Mouse (Mus musculus): ENCODE measurements around the gene Nradd. TPM values are rescaled to one million over a fixed set of nuclear protein-coding genes. Genes with fewer than 3 reads are reported as not detected.

The Nradd gene
- polyA plus RNA-seq, 1 experiment from 2014 or later = 49.9 TPM

DNA sequence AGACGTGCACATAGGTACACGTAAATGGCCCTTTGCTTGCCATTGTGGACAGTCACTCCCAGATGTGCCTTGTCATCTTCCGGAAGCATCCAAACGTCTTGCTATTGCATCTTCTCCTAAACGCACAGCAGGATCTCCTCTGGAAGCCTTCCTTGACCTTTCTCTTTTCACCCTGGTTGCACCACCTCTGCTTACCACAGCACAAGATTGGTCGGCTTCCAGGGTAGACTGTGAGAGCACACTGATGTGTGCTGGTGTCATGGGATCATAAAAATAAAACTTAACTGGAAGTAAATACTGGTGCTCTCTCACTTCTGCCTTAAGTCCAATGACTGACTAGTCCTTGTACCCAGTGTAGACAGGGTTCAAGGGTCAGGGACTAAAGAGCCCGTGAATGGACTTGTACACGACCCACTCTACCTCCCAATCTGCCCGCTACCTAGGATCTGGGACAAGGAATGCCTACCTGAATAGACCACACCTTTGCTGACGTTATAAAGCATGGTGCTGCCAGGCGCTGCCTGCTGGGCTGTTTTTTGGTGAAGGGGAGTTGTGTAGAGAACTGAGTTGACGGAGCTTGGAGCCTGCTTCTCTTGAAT is 1.5 kb downstream of the Nradd start:
- Histone ChIP-seq H3K36me3 (peaks cover 53% of the 10 kb centered on the region), H3K9me3 (no peaks in the 10 kb centered on the region), H3K27ac (no peak overlapping the region), H3K4me3 (no peak overlapping the region), H3K27me3 (ENCODE audit: insufficient read depth, poor library complexity, severe bottlenecking) (peaks cover 10% of the 10 kb centered on the region), H3K4me1 (replicated peaks) (peaks cover 28% of the 10 kb centered on the region)
- no peak for DNase-seq (ENCODE audit: low spot score)
- WGBS = 89% methylated on average over 12 of the region's 12 CpGs

DNA sequence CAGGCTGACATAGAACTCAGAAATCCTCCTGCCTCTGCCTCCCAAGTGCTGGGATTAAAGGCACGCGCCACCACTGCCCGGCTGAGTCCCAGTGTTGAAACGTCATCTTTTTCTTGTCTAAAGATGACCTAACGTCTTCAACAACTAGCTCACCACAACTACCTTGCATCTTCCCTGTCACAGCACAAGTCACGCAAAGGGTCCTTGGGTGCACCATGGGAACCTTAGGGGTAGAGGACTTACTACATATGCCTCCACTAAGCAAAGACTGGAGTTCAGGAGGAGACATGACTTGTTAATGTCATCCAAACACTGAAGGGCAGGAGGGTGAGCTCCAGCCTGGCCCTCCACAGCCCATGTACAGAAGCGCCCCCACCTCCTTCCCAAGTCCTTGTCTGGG is 3.6 kb downstream of the Nradd start:
- no peaks in the 10 kb centered on the region for H3K9me3 ChIP-seq
- WGBS = 95% methylated on average over 7 of the region's 7 CpGs
- peaks cover 73% of the 10 kb centered on the region for H3K36me3 ChIP-seq
- no peak overlapping the region for H3K4me3 ChIP-seq
- no peak overlapping the region for H3K27ac ChIP-seq
- peaks cover 4% of the 10 kb centered on the region for H3K27me3 ChIP-seq (ENCODE audit: insufficient read depth, poor library complexity, severe bottlenecking)
- no peak for DNase-seq (ENCODE audit: low spot score)
- peaks cover 28% of the 10 kb centered on the region for H3K4me1 ChIP-seq (replicated peaks)

DNA sequence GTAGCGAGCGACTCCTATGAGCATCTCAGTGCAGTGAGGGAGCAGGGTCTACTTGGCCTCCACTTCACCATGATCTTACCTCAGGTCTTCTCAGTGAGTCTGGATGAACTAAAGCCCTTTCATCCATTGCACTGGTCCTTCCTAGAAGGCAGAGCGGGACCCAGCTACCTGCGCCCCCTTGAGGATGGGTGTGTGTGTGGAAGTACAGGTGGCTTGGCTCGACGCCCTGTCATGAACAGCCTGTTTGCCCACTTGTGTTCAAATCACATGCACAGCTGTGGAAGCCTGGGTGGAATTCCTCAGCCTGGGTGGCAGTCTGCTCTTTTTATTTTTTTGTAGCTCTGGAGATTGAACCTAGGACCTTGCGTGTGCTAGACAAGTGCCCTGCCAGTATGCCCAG is 4.1 kb downstream of the Nradd start:
- H3K36me3 ChIP-seq = peaks cover 78% of the 10 kb centered on the region
- DNase-seq (ENCODE audit: low spot score) = no peak

DNA sequence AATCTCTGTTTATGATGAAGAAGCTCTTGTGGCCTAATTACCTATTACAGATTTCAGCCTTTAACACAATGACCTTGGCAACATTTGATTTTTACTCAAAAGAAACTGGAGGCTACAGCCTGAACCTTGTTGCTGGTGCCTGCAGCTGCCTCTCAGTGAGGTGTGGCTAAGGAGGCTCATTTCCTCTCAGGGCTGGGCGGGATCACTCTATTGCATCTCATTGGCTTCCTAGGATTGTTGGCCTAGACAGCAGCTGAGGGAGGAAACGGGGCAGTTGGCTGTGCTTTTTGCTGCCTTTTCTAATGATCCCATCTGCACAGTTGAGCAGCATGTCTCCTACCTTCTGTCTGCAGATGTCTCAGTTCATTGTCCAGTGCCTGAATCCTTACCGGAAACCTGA is 7.2 kb downstream of the Nradd start:
- H3K9me3 ChIP-seq = no peaks in the 10 kb centered on the region
- no peak overlapping the region for H3K27ac ChIP-seq
- peaks cover 97% of the 10 kb centered on the region for H3K36me3 ChIP-seq
- H3K4me1 ChIP-seq (replicated peaks) = no peaks in the 10 kb centered on the region
- H3K27me3 ChIP-seq (ENCODE audit: insufficient read depth, poor library complexity, severe bottlenecking) = no peaks in the 10 kb centered on the region
- DNase-seq (ENCODE audit: low spot score) = no peak
- 90% methylated on average over 3 of the region's 3 CpGs for WGBS
- no peak overlapping the region for H3K4me3 ChIP-seq

More for the DNA sequence above, 4.1 kb downstream of the Nradd start:
- Histone ChIP-seq H3K4me3 (no peak overlapping the region), H3K27me3 (ENCODE audit: insufficient read depth, poor library complexity, severe bottlenecking) (no peaks in the 10 kb centered on the region; the same call in 1 of the 2 replicates), H3K4me1 (replicated peaks) (peaks cover 23% of the 10 kb centered on the region), H3K9me3 (no peaks in the 10 kb centered on the region), H3K27ac (no peak overlapping the region)
- 88% methylated on average over 7 of the region's 7 CpGs for WGBS

DNA sequence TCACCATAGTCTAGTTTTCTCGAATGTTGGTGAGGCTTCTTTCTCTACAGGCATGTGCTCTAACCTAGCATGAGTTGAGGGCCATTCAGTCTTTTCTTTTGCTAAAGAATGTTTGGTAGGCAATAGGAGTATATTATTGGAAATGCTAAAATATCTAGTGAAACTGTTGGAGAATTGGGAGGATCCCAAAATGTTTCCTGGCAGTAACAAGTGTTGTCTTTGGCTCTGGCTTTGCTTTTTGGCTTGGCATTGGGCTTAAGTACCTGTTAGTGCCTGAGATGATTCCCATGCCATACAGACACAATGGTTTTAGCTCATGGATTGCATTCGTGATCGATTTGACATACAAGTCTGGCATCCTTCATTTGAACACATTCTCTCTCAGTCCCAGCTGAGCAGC is 12.8 kb downstream of the Nradd start:
- Histone ChIP-seq H3K4me3 (no peak overlapping the region), H3K4me1 (replicated peaks) (no peaks in the 10 kb centered on the region), H3K27ac (no peak overlapping the region), H3K9me3 (no peaks in the 10 kb centered on the region), H3K27me3 (ENCODE audit: insufficient read depth, poor library complexity, severe bottlenecking) (no peaks in the 10 kb centered on the region), H3K36me3 (peaks cover 92% of the 10 kb centered on the region)
- WGBS = 93% methylated on average over 3 of the region's 3 CpGs
- DNase-seq (ENCODE audit: low spot score) = no peak

DNA sequence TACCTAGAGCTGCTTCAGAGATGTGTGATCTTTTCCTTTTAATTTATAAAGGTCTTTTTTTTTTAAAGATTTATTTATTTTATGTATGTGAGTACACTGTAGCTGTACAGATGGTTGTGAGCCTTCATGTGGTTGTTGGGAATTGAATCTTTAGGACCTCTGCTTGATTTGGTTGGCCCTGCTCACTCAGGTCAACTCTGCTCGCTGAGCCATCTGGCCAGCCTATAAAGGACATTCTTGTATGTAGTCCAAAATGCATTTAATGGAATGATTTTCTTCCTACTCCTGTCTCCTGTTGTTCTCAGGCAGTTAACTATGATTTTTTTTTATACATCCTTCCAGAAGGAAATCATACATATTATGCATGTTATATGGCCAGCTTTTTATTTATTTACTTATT is 40.7 kb downstream of the Nradd start:
- no peak overlapping the region for H3K27ac ChIP-seq
- 91% methylated on average over 1 of the region's 1 CpGs for WGBS
- peaks cover 64% of the 10 kb centered on the region for H3K36me3 ChIP-seq
- no peak for DNase-seq (ENCODE audit: low spot score)
- H3K4me3 ChIP-seq = no peak overlapping the region
- no peaks in the 10 kb centered on the region for H3K27me3 ChIP-seq (ENCODE audit: insufficient read depth, poor library complexity, severe bottlenecking)
- no peaks in the 10 kb centered on the region for H3K4me1 ChIP-seq (replicated peaks)
- H3K9me3 ChIP-seq = no peaks in the 10 kb centered on the region

DNA sequence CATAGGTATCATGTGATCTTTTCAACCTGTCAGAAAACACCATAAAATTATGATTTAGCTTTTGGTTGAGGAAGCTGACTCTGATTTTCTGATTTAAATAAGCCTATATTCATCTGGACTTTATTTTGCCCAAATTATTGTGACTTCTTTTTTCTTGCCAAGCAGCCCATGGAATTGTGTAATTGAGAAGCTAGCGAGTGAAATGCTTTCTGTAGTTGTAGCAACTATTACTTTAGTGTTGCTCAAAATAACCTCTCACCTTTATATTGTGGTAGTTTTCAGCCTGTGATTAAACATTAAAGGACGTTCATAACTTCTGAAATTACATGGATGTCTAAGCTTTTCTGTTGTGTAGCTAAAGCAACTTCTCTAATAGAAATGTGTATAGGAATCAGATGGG is 42.1 kb downstream of the Nradd start:
- WGBS = 95% methylated on average over 2 of the region's 2 CpGs
- no peak for DNase-seq (ENCODE audit: low spot score)
- Histone ChIP-seq H3K36me3 (peaks cover 67% of the 10 kb centered on the region), H3K27ac (no peak overlapping the region), H3K27me3 (ENCODE audit: insufficient read depth, poor library complexity, severe bottlenecking) (no peaks in the 10 kb centered on the region), H3K4me3 (no peak overlapping the region), H3K4me1 (replicated peaks) (no peaks in the 10 kb centered on the region), H3K9me3 (no peaks in the 10 kb centered on the region)

Other genes with a start within 250 kb of the Nradd start
- gene Ptpn23, start 216.2 kb downstream of the Nradd start, polyA plus RNA-seq (2016; fragmentation: Nextera tagmentation; extraction: Ambion mirVana) = 15.5 and 19.2 TPM in 2 replicates
- gene Ngp, start 204.7 kb downstream of the Nradd start, polyA plus RNA-seq (2016; fragmentation: Nextera tagmentation; extraction: Ambion mirVana) = not detected in 2 replicates
- gene Klhl18, start 147.8 kb downstream of the Nradd start, polyA plus RNA-seq (2016; fragmentation: Nextera tagmentation; extraction: Ambion mirVana) = 11.0 and 11.8 TPM in 2 replicates
- 2.1 and 3.1 TPM in 2 replicates for gene Kif9, start 147.5 kb downstream of the Nradd start, polyA plus RNA-seq (2016; fragmentation: Nextera tagmentation; extraction: Ambion mirVana)
- gene Setd2, start 91.9 kb downstream of the Nradd start, polyA plus RNA-seq (2016; fragmentation: Nextera tagmentation; extraction: Ambion mirVana) = 26.2 and 33.6 TPM in 2 replicates
- 1.4 and 1.7 TPM in 2 replicates for gene Nbeal2, start 29.7 kb upstream of the Nradd start, polyA plus RNA-seq (2016; fragmentation: Nextera tagmentation; extraction: Ambion mirVana)
- gene Ccdc12, start 32.1 kb upstream of the Nradd start, polyA plus RNA-seq (2016; fragmentation: Nextera tagmentation; extraction: Ambion mirVana) = 173 and 180 TPM in 2 replicates
- gene Myl3, start 117.4 kb upstream of the Nradd start, polyA plus RNA-seq (2016; fragmentation: Nextera tagmentation; extraction: Ambion mirVana) = 2.0 TPM in 1 of 2 replicates, not detected in the other
- gene Pth1r, start 122.7 kb upstream of the Nradd start, polyA plus RNA-seq (2016; fragmentation: Nextera tagmentation; extraction: Ambion mirVana) = 31.6 and 38.7 TPM in 2 replicates
- gene Prss42, start 173.7 kb upstream of the Nradd start, polyA plus RNA-seq (2016; fragmentation: Nextera tagmentation; extraction: Ambion mirVana) = not detected in 2 replicates
- not detected in 2 replicates for gene Prss44, start 189.5 kb upstream of the Nradd start, polyA plus RNA-seq (2016; fragmentation: Nextera tagmentation; extraction: Ambion mirVana)
- gene Prss43, start 202.2 kb upstream of the Nradd start, polyA plus RNA-seq (2016; fragmentation: Nextera tagmentation; extraction: Ambion mirVana) = not detected in 2 replicates
- not detected in 2 replicates for gene Prss45, start 210.1 kb upstream of the Nradd start, polyA plus RNA-seq (2016; fragmentation: Nextera tagmentation; extraction: Ambion mirVana)
- gene Prss46, start 220.1 kb upstream of the Nradd start, polyA plus RNA-seq (2016; fragmentation: Nextera tagmentation; extraction: Ambion mirVana) = not detected in 2 replicates
- 0.68 and 0.88 TPM in 2 replicates for gene Prss50, start 233.5 kb upstream of the Nradd start, polyA plus RNA-seq (2016; fragmentation: Nextera tagmentation; extraction: Ambion mirVana)

All from hindbrain, embryonic 10.5 days (tissue).